Mouse (Mus musculus): Measurements from ENCODE around the gene Kif21a.

DNA sequence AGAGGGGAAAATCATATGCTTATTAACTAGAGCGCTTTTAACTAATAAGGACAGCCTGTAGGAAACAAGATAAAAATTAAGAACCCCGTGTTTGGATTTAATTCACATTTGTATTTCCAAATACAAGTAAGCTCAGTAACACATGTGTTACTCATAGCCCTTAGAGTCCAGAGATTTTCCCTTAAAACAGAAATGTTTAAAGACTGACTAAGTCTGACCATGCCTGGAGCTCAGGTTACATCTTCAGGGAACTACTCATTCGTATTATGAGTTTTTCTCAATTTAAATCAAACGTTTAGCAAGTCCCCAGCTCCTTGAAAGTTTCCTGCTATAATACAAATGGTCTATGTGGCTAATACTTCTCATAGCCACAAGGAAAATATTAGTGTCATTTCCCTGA, 57.9 kb downstream of the Kif21a start:
- no peak for TF ChIP-seq CTCF (IDR thresholded peaks at IDR 0.05; ENCODE audit: borderline replicate concordance, extremely low read depth, insufficient read depth, insufficient read length)
- no peak for TF ChIP-seq POLR2A (IDR thresholded peaks at IDR 0.05; ENCODE audit: borderline replicate concordance, extremely low read depth, insufficient read depth, insufficient read length, poor library complexity, severe bottlenecking)

Measured in brain, embryonic 14.5 days (tissue).